Mouse (Mus musculus): ENCODE measurements around the gene Tmem190.
"Not testable (repeated sequence)": the region's sequence is repeated elsewhere in the genome, so short reads cannot be mapped to it uniquely, and the experiment has no call there.

Gene Tmem190

DNA sequence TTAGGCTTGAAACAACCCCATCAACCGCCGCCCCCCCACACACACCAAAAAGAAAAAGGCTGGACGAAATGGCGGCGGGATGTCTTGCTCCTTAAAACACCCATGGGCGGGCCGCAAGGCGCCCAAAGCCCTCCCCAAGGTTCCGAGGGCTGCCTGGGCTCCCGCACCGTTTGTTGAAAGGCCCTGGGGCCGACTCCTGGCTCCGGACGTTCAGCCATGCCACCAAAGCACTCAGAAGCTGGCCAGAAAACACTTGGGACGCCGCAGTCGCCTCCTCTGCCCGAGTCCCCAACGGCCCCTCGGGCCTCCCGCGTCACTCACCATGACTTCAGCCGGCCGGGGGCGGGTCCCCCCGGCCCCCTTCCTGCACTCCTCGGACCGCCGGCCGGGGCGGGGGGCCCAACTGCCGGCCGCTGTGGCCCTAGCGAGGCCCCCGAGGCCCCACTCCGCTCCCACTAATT is 29.1 kb downstream of the Tmem190 start:
- peak; percentile 65 for DNase-seq (ENCODE audit: extremely low read depth, insufficient read length, low spot score)

DNA sequence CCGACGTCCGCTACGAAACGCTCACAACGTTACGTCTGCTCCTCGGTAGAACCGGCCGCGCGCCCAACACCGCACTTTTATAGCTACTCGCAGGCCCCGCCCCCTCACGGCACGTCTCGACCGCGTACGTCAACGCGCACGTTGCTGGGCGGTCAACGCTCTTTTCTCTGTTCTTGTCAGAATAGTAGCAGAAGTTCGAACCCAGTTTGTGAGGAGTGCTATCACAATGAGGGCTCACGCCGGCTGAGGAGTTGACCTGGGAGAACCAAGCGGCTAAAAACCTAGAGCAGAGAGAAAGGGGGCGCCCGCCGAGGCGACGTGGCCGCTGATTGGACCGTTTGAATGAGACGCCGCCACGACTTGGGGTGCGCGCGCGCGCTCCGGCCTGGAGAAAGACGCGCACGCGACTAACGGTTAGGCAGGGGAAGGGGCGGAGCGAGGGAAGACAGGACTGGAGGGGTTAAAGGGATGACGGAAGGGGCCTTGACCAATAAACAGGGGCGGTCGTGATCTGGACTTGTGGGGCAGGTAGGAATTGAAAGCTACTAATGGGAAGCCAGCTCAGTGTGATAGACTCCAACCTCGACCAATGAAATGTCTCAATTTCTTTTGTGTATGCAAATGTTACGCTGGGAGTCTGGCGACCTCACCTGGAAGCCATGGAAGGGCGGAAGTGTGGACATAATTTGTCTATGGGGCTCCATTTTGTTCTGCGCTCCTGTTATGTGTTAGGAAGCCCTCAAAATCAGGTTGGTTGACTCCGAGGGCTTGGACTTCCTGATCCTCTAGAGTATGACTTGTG is 29.8 kb downstream of the Tmem190 start, which contains the start of gene Ube2s:
Ube2s (minus strand) TSS at position 288 of the 802 bp plus-strand sequence.
- DNase-seq (ENCODE audit: extremely low read depth, insufficient read length, low spot score) = peak; percentile 98

DNA sequence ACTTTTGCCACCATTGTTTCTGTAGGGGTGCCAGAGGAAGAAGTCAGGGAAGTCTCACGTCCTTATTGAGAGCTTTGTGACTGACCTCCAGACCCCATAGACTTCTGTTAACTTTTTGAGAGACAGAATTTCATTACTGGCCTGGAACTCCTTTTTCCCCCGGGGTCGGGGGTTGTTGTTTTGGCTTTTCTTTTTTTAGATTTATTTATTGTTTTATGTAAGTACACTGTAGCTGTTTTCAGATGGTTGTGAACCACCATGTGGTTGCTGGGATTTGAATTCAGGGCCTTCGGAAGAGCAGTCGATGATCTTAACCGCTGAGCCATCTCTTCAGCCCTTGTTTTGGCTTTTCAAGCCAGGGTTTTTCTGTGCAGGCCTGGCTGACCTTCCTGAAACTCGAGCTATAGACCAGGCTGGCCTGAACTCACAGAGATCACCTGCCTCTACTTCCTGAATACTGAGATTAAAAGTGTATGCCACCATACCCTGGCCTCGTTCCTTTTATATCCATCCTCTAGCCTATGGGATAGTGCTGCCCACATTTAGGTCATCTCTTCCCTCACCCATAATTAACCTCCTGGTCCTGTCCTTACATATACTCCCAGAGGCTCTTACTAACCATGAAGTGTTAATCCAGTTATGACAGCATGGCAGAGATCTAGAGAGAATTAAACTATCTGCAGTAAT is 30.5 kb downstream of the Tmem190 start:
- no peak for DNase-seq (ENCODE audit: extremely low read depth, insufficient read length, low spot score)

DNA sequence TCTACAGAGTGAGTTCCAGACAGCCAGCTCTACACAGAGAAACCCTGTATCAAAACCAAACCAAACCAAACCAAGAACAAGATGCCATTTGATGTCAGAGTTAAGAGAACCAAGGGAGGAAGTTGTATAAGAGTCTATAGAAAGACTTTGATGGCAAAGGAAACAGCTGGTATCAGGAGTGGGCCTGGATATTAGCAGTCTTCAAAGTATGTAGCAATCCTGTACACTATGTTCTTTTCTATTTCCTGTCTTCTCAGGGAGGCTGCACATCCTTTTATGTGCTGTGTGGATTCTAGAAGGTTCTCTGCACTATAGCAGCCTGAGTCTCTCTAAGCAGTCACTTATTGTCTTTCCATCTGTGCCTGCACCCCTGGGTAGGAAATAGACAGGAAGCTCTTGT is 33.8 kb downstream of the Tmem190 start:
- no peak for DNase-seq (ENCODE audit: extremely low read depth, insufficient read length, low spot score)

DNA sequence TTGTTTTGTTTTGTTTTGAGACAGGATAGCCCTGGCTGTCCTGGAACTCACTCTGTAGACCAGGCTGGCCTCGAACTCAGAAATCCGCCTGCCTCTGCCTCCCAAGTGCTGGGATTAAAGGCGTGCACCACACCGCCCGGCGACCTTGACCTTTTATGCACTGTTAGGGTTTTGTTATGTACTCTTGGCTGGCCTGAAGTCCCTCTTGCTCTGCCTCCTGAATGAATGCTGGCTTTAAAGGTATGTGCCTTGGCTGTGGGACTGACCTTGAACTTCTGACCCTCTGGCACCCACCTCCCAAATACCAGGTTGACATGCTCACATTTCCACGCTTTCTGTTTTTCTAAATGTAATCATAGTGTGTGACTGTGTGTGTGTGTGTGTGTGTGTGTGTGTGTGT is 38.2 kb downstream of the Tmem190 start:
- not testable (repeated sequence) for DNase-seq (ENCODE audit: extremely low read depth, insufficient read length, low spot score)

DNA sequence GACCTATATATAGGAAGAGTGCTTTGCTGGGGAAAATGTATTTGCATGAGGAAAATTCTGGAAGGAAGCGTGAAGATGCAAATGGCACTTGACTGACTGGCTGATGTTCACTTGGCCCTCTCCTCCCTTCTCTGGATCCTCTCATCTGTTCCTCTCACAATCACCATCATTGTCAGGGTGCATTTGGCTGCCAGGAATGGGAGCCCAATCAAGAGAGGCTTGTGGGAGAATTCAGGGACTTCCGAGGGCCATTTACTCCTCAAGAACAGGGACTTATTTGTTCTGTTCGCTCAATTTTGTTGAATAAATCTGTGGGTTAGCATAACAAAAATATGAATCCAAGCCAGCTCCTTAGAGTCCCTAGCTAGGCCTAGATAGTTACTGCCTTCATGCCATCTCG is 39.0 kb downstream of the Tmem190 start:
- no peak for DNase-seq (ENCODE audit: extremely low read depth, insufficient read length, low spot score)

DNA sequence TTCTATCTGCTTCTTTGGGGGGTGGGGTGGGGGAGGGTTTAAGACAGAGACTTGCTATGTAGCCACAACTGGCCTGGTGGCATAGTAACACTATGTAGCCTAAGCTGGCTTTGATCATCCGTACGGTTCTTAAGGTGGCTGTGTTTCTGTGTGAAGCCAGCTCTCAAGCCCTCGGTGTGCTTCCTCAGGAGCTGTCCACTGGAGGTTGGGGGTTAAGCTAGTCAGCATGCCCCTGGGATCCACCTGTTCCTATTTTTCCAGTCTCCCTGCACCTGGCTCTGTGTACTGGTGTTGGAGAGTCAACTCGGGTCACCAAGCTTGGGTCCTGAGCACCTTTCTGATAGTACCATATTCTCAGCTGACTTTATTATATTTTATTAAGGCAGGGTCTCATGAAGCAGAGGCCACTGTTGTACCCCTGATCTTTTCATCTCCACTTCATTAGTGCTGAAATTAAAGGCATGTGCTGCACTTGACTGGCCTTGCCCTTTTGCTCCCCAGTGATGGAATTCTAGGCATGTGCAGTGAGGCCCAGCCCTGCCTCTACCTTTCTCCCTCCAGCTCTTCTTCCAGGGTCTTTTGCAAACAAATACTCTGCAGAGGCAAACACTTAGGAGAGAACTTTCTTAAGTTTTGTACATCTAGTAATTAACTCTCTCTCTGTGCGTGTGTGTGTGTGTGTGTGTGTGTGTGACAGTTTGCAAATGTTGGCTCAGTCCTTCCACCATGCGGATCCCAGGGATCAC is 39.6 kb downstream of the Tmem190 start:
- no peak for DNase-seq (ENCODE audit: extremely low read depth, insufficient read length, low spot score)

DNA sequence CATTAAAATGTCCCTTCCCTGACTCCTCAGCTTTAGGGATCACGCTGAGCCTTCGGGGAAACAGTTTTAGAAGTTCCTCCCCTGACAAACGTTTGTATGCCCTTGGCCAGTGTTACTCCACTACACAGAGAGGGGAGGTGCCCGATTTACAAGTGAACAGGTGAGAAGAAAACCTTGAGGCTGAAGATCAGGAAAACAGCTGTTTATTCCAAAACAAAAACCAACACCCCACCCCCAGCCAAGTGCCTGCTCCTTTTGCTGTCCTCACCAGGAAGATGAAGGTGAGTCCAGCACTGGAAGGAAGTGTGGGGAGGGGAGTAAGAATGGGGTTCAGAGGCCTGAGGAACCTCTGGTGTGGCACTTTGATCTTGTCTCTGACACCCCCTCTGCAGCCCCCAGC is 42.6 kb downstream of the Tmem190 start:
- no peak for DNase-seq (ENCODE audit: extremely low read depth, insufficient read length, low spot score)

DNA sequence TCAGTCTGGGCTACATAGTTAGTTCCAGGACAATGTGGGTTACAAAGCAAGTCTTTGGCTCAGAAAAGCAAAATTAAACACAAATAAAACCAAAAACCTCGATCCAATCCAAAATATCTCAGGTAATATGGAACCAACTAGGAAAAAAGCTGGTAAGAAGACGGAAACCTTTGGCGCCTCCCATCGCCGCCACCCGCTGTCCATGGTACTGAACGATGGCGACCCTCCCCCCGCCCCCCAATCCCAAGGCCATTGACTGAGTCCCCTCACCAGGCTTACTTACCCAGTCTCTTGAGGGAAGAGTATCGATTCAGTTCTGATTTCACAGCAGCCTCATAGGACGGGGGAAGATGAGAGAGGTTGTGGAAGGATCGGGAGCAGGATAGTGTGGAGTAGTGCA is 47.7 kb downstream of the Tmem190 start:
- no peak for DNase-seq (ENCODE audit: extremely low read depth, insufficient read length, low spot score)
